Mouse (Mus musculus) testis, adult 2 months (tissue): ENCODE data around the gene Cenpv.

Experiments
- CTCF ChIP-seq: fragments of 200-500 bp; IDR thresholded peaks from 2 replicates; pipeline ENCODE4 v1.5.1; 2012; ENCODE audit warnings: low read depth, mild to moderate bottlenecking, inconsistent platforms, low read length, moderate library complexity; ENCODE audit not compliant: control insufficient read depth, insufficient read depth, insufficient replicate concordance
- POLR2A ChIP-seq: fragments of 200-500 bp; IDR thresholded peaks from 2 replicates; pipeline ENCODE4 v1.6.1; 2012; ENCODE audit warnings: low read depth, mild to moderate bottlenecking, inconsistent platforms, low read length, moderate library complexity; ENCODE audit not compliant: control insufficient read depth

- TF ChIP-seq CTCF = no peak
- TF ChIP-seq POLR2A = no peak
These were observed 35.6 kb upstream of the Cenpv start for GRCm38 (mm10) chr11:62574703-62575085.
